13 mouse cellular contexts compared by ENCODE assay signal in genomic region chr6:52965340-52965739, GRCm38 (mm10).
DNase-seq lines count a peak whose midpoint lies in the region; ATAC-seq and TF ChIP-seq lines count a peak whose summit lies in the region.
"Had no signal": no experiment of that assay in that cellular context is flagged by ENCODE, and none has a peak within 500 bp of the region (broad histone marks: within the 10 kb centered on the region; RNA-seq: fewer than 3 reads in every experiment).

No protein-coding gene starts in this region.

- H3K27me3 ChIP-seq in heart, embryonic 10.5 days (ENCODE audit: insufficient read depth, poor library complexity, severe bottlenecking): no peaks in the 10 kb centered on the region
- H3K27me3 ChIP-seq in liver, postnatal 0 days (ENCODE audit: insufficient read depth, low read length): no peaks in the 10 kb centered on the region
- H3K27me3 ChIP-seq: lung, embryonic 15.5 days; neural tube, embryonic 13.5 days had no signal

- 38% methylated on average over 7 of the region's 7 CpGs for WGBS in heart, embryonic 10.5 days
- WGBS in liver, postnatal 0 days (ENCODE audit: insufficient replicate concordance): 33% methylated on average over 7 of the region's 7 CpGs

- no peak for TF ChIP-seq EP300 in liver, postnatal 0 days (IDR thresholded peaks at IDR 0.05; ENCODE audit: low read depth)

- H3K27ac ChIP-seq in heart, embryonic 10.5 days: peak overlapping the region; percentile 89
- H3K27ac ChIP-seq in liver, postnatal 0 days (ENCODE audit: low read depth): peak overlapping the region; percentile 53
- H3K27ac ChIP-seq: lung, embryonic 15.5 days; neural tube, embryonic 13.5 days had no signal

- intact Hi-C loops in heart, postnatal 25 days (cut with DNase I): loop anchor here (5.0 kb wide), 1 partner anchor 708 kb away; no protein-coding TSS in a partner anchor
- intact Hi-C loops in left cerebral cortex, postnatal 25 days (cut with DNase I): no loop called here

- H3K36me3 ChIP-seq in heart, embryonic 10.5 days: no peaks in the 10 kb centered on the region
- no peaks in the 10 kb centered on the region for H3K36me3 ChIP-seq in liver, postnatal 0 days (replicated peaks; ENCODE audit: insufficient read depth, low read length)
- H3K36me3 ChIP-seq: lung, embryonic 15.5 days; neural tube, embryonic 13.5 days had no signal

- no peak overlapping the region for H3K4me3 ChIP-seq in heart, embryonic 10.5 days
- H3K4me3 ChIP-seq in liver, postnatal 0 days (ENCODE audit: low read depth, low read length): no peak overlapping the region
- H3K4me3 ChIP-seq: lung, embryonic 15.5 days; neural tube, embryonic 13.5 days had no signal

- no peak overlapping the region for H3K9ac ChIP-seq in liver, postnatal 0 days (replicated peaks)
- H3K9ac ChIP-seq: lung, embryonic 15.5 days; neural tube, embryonic 13.5 days had no signal

- peak; percentile 69 for ATAC-seq in granulocyte monocyte progenitor cell, adult 5-6 weeks (replicated peaks; ENCODE audit: poor library complexity, severe bottlenecking)
- ATAC-seq in liver, postnatal 0 days: no peak
- ATAC-seq: hindbrain, embryonic 16.5 days had no signal

- H3K9me3 ChIP-seq in heart, embryonic 10.5 days: no peaks in the 10 kb centered on the region
- no peaks in the 10 kb centered on the region for H3K9me3 ChIP-seq in liver, postnatal 0 days (ENCODE audit: low read length)
- H3K9me3 ChIP-seq: lung, embryonic 15.5 days; neural tube, embryonic 13.5 days had no signal

- H3K4me1 ChIP-seq in heart, embryonic 10.5 days: peaks cover 67% of the 10 kb centered on the region
- H3K4me1 ChIP-seq in liver, postnatal 0 days (ENCODE audit: insufficient read depth): peaks cover 6% of the 10 kb centered on the region; the same call in 1 of the 2 replicates

- DNase-seq in heart, embryonic 10.5 days (ENCODE audit: low spot score): no peak
- no peak for DNase-seq in heart, postnatal 25 days (ENCODE audit: low spot score)
- peak; percentile 75 for DNase-seq in A20 (ENCODE audit: low read depth, low spot score)
- DNase-seq in liver, postnatal 0 days: no peak
- no peak for DNase-seq in frontal cortex, adult 2 months (ENCODE audit: extremely low spot score in 1 of 2, low spot score in 1 of 2)
- DNase-seq in left cerebral cortex, postnatal 25 days (ENCODE audit: low spot score in 2 of 2): no peak
- DNase-seq in gastrocnemius, adult 18-20 months (ENCODE audit: low spot score): no peak
- DNase-seq: adrenal gland, adult 2 months; cerebellum, postnatal 14 days had no signal

- TF ChIP-seq CTCF in liver, postnatal 0 days (IDR thresholded peaks at IDR 0.05; ENCODE audit: low read depth): no peak

- no peak overlapping the region for H3K4me2 ChIP-seq in liver, postnatal 0 days (ENCODE audit: low read depth, low read length)
- H3K4me2 ChIP-seq: lung, embryonic 15.5 days; neural tube, embryonic 13.5 days had no signal
